Mouse (Mus musculus) heart, postnatal 14 days (tissue): ENCODE results near the gene Tmem229b. TPM values are rescaled to one million over a fixed set of nuclear protein-coding genes. Genes with fewer than 3 reads are reported as not detected.

Experiments
- DNase-seq, 2 experiments: peaks; one replicate each; pipeline ENCODE4 v3.0.0; 2021 to 2022
- intact Hi-C: fragments of 180-260 bp; cut with DNase I; formaldehyde crosslinking; loops from one replicate; pipeline ENCODE4 v1.15.1; 2025
- total RNA-seq, 2 experiments: library from RNA; stranded (reverse); gene quantifications; 2 replicates each; pipeline ENCODE4 v1.2.3; 2021

The Tmem229b gene
- total RNA-seq, 2 experiments from 2014 or later = 3.9 to 4.0 TPM

DNA sequence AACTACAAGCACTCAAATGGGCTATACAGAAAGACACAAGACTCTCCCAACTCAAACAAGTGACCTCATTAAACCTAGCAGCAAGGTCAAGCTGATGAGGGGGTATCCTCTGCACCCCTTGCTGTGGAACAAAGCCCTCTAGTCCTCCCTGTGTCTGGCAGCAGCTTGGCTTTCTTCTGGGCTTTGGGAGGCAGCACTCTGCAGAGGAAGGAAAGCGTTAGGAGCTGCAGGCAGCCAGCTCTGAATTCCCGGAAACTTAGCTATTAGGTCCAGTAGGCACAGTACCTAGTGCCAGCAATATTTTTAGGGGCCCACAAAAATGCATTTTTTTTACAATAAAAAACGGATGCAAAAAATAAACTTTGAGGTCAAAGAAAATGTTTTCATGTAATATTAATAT lies 3.1 kb upstream of the Tmem229b start:
- no peak for DNase-seq
- intact Hi-C loops = no loop called here

DNA sequence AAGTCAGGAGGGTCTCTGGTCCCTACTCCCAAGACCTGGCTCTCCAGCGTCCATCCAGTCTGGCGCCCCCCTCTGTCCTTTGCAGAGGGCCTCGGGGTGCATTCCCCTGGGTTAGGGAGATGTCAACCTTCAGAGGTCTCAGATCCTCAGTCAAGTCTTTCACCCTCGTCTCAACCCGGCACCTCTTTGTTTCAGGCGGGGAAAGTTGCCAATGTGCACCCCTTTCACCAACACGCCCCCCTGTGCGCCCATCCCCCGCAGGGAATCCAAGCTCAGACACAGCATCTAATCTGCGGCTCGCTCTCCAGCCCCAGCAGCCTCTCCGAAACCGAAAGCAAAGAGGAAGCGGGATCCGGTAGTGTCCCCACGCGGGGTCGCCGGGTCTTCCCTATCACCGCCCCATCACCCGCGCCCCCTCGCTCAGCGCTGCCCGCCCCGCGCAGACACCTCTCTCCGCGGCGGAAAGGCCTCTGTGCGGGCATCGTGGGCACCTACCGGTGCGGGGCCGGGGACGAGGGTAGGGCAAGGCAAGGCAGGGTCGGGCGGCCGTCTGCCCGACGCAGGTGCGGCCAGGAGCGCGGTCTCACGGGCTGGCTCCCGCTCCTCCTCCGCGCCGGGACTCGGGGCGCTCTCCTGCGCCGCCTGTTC lies 825 bp downstream of the Tmem229b start:
- peak; percentile 52 to 56 for DNase-seq
- intact Hi-C loops = loop anchor here (5.0 kb wide), 1 partner anchor 89 kb away; no protein-coding TSS in a partner anchor

DNA sequence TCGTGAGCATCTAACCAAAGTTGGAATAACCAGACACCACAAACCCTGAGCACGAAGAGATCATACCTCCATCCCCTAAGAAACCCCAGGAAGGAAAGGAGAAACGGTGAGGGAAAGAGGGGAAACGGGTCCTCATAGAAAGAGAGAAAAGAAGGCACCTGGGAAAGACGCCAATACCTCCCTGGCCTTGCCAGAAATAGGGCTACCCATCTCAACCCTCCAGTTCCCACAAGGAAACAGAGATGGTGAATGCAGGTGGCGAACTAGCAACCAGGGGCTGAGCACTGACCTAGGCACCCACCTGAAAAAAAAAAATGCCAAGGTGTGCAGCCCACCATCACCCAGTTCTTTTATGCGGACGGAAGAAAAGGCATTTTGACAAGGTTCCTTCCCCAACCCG lies 1.4 kb downstream of the Tmem229b start:
- intact Hi-C loops = loop anchor here (5.0 kb wide), 1 partner anchor 89 kb away; no protein-coding TSS in a partner anchor
- no peak for DNase-seq

DNA sequence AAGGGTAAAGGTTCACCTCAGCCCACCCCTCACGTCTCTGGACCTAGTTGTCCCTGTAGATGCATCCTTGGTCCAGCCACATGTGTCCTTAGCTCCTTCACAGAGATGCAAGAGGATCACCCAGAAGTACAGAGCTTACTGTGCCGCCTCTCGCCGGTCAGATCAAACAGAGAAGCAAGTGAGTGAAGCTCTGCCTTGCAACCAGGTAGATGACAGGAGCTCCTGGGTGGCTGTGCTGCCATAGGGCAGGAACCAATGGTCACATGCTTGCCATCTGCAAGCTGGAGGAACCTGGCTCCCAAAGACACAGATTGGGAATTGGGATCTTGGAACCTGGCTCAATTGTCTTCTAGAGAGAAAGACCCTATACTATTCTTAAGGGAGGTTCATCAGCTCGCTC lies 2.0 kb downstream of the Tmem229b start:
- no peak for DNase-seq
- intact Hi-C loops = loop anchor here (5.0 kb wide), 1 partner anchor 88 kb away; no protein-coding TSS in a partner anchor

- intact Hi-C loops = no loop called here
- no peak for DNase-seq
Measured at GRCm38 (mm10) chr12:79002978-79003377, 4.4 kb downstream of the Tmem229b start.

GRCm38 (mm10) chr12:79002406-79002805 lies 5.0 kb downstream of the Tmem229b start:
- DNase-seq = no peak
- intact Hi-C loops = no loop called here

DNA sequence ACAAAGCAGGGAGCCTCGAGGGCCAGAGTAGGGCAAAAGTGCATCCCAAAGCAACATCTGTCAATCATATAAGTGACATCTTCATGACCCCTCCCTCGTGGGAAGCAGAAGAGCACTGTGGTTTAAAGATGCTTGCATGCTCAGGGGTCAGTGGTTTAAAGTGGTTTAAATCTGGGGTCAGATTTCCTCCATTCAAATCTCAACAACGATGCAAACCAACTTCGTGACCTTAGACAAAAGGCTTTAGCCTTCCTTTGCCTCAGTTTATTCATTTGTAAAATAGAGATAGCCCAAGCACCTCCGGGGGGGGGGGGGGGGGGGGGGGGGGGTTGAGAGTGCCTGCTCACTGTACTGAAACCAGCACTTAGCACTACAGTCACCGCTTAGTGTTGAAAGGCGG lies 10.7 kb downstream of the Tmem229b start:
- DNase-seq = no peak
- intact Hi-C loops = no loop called here

DNA sequence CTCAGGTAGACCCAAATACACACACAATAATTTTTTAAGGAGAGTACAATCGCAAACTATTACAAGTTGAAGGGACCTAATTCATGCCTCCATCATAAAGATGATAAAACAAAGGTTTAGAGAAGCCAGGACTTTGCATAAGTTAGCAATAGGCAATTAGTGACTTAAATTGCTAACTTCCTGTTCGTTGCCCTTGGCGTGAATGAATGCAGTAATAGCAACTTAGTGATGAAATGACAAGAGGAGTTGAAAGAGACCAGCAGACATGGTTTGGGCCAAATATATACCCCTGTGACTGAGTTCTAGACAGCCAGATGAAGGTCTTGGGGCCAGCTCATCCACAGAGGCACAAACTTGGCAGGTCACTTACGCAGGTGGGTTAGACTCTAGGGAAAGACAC lies 11.2 kb downstream of the Tmem229b start:
- DNase-seq = no peak
- intact Hi-C loops = no loop called here

GRCm38 (mm10) chr12:78987581-78988081 lies 19.8 kb downstream of the Tmem229b start:
- intact Hi-C loops = loop anchor here (5.0 kb wide), 1 partner anchor 70 kb away; no protein-coding TSS in a partner anchor
- DNase-seq = no peak

DNA sequence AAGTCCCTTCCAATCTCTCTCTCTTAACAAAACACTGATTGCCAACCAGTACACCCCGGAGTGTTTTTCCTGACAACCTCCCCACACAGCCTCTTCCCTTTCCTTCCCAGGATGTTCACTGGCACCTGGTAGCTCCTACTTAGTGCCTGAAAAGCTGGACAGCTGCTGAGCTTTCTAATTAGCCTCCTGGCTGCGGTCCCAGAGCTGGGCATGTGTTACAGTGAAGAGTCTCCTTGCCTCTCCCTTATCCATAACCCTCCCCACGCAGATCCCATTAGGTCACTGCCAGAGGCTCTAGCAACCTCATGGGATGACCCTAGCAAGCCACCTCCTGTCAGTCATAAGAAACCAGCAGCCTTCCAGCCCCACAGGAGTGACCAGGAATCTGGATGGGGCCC lies 23.4 kb downstream of the Tmem229b start:
- intact Hi-C loops = no loop called here
- DNase-seq = peak; percentile 64 to 74

- intact Hi-C loops = no loop called here
- DNase-seq = no peak
Measured at GRCm38 (mm10) chr12:78983296-78984034, 24.0 kb downstream of the Tmem229b start.

DNA sequence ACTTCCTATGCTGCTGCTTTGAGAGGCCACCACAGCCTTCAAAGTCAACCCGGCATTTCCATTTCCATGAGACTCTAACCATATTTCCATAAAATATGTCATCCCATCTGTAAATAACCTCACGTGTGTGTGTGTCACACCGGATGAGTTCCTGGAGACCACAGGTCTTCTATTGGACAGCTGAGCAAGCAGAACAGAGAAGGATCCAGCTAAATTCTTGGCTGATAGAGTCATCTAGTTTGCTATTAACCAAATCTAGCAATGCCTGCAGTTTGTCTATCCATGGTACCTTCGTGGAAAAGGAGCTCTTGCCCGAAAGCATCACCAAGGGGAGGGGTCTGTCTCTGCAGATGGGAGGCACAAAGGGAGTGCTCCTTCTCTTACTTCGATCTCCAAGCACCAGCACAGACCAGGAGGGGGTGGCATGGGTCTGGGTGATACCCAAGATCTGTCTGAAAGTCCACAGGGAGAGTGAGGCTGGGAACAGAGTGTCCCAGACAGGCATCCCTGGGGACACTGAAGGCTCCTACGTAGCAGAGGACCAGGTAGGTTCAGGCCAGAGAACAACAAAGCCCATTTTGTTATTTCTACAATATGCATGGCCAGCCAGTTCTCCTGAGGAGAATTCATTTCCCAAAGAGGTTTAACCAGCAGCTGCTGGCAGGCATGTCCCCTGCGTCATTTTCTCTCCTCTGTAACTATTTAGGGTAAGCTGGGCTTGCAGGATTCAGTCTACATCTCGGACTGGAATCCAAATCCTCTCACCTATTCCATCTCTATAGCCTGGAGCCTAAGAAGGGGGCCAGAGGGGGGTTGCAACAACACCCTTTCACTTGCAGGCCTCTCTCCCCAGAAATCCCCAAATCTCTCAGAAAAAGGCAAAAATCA lies 25.2 kb downstream of the Tmem229b start:
- intact Hi-C loops = no loop called here
- DNase-seq = no peak

GRCm38 (mm10) chr12:78981131-78981530 lies 26.3 kb downstream of the Tmem229b start:
- intact Hi-C loops = no loop called here
- DNase-seq = no peak

GRCm38 (mm10) chr12:78980683-78981091 lies 26.7 kb downstream of the Tmem229b start:
- intact Hi-C loops = no loop called here
- peak; percentile 17 to 37 for DNase-seq

- DNase-seq = no peak
- intact Hi-C loops = no loop called here
Measured at GRCm38 (mm10) chr12:78977552-78977951, 29.9 kb downstream of the Tmem229b start.

- intact Hi-C loops = no loop called here
- no peak for DNase-seq
Measured at GRCm38 (mm10) chr12:78977078-78977477, 30.3 kb downstream of the Tmem229b start.

DNA sequence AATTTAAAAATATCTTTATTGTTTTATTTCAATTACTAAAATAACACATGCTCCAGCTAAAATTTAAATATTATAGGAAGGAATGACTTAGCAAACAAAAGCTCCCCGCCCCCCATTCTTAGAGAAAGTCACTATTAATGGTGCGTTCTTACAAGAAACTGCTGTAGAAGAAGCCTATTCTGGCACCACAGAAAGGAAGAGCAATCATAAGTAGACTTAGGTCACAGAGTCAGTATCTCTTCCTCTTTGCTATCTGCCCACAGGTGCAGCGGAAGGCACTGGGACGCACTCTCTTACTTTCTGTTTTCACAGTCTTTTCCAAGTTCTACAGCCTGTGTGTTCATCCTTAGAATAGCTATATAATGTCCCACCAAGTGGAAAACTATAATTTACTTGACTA lies 31.6 kb downstream of the Tmem229b start:
- DNase-seq = no peak
- intact Hi-C loops = no loop called here

DNA sequence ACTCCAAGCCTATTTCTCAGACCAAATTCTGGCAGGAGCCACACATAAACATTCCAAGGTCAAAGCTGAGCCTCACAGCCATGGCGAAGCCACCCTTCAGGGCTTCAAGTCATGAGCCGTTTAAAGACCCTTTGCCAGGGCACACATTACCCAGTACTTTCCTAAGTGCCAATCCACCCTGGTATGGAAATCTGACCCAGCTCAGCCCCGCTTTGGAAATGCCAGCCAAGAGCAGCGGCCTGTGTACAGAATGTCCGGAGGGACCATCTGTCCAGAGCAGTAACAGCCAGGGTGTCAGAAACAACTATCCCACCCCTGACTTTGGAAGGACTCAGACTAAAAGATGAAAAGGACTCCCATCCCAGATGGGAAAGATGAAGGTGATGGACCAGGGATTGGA lies 32.7 kb downstream of the Tmem229b start:
- intact Hi-C loops = no loop called here
- DNase-seq = no peak

DNA sequence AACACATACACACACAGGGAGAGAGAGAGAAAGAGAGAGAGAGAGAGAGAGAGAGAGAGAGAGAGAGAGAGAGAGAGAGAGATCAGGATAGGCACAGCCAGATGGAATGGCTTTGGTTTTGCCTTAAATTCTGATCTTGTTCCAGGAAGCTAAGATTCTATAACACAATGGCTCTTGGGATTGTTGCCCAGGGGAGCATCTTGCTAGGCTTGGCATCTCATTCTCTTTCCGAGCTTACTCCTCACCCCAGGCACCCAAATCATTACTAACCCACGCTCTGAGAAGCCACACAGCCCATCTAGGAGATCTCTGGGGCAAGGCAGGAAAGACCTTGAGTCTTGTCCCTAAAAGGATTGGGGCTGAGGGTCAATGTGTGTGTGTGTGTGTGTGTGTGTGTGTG lies 33.6 kb downstream of the Tmem229b start:
- intact Hi-C loops = no loop called here

DNA sequence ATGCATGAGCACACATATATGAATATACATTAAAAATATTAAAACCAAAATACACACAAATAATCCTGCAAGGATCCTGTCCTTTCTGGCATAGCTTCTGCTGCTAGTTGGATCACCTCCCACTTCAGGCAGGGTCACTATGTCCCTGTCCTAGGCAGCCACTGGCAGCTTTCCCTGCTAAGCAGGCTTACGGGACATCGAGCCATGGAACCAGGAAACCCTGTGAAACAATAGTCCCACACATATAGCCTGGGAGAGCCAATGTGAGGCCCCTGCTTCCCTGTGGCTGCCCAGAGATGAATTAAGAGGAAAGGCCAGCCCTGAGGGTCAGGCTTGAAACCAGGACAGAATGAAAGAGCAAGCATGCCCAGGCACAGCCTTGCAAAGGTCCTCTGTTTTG lies 35.8 kb downstream of the Tmem229b start:
- peak; percentile 43 to 52 for DNase-seq
- intact Hi-C loops = no loop called here

More for the DNA sequence above, 33.6 kb downstream of the Tmem229b start:
- no peak for DNase-seq

DNA sequence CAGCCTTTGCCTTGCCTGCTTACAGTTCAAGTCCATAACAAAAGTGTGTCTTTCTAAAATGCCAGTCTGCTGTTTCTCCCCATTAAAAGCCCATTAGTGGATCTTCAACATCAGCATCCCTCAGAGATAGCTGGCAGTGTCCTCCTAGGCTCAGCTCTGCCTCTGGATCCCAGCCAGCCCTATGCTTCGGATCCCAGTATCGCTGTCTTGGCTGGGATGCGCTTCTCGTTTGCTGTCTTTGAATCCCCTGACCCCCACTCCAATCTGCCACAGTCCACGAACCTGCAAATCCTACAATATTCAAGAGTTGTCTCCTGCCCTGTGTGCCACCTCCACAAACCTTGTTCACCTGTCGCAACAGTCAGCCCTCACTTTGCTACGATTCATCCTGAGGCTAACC lies 36.7 kb downstream of the Tmem229b start:
- no peak for DNase-seq
- intact Hi-C loops = no loop called here
